Mouse (Mus musculus): ENCODE measurements around the gene Dhx30. TPM values are rescaled to one million over a fixed set of nuclear protein-coding genes. Genes with fewer than 3 reads are reported as not detected.

Dhx30 gene
- polyA plus RNA-seq, 1 experiment from 2014 or later: 144 TPM

- no peak overlapping the region for H3K4me3 ChIP-seq (ENCODE audit: low read length)
- H3K9ac ChIP-seq (replicated peaks; ENCODE audit: low read length): no peak overlapping the region
- no peak overlapping the region for H3K27ac ChIP-seq (ENCODE audit: low read length)
- no peaks in the 10 kb centered on the region for H3K36me3 ChIP-seq (ENCODE audit: insufficient read depth, low read length)
- no peaks in the 10 kb centered on the region for H3K27me3 ChIP-seq (ENCODE audit: insufficient read depth, low read length)
- no peak for ATAC-seq (ENCODE audit: low FRiP score, low TSS enrichment)
- H3K4me1 ChIP-seq (ENCODE audit: insufficient read depth, low read length): peaks cover 12% of the 10 kb centered on the region
- no peaks in the 10 kb centered on the region for H3K9me3 ChIP-seq (ENCODE audit: low read length)
- 45% methylated on average over 8 of the region's 8 CpGs for WGBS
- H3K4me2 ChIP-seq (replicated peaks; ENCODE audit: low read depth, low read length): no peak overlapping the region
Measured at GRCm38 (mm10) chr9:110053305-110054079, 64.1 kb downstream of the Dhx30 start.

- no peak overlapping the region for H3K4me3 ChIP-seq (ENCODE audit: low read length)
- H3K27ac ChIP-seq (ENCODE audit: low read length): no peak overlapping the region
- H3K4me2 ChIP-seq (replicated peaks; ENCODE audit: low read depth, low read length): no peak overlapping the region
- H3K27me3 ChIP-seq (ENCODE audit: insufficient read depth, low read length): no peaks in the 10 kb centered on the region
- peaks cover 12% of the 10 kb centered on the region for H3K4me1 ChIP-seq (ENCODE audit: insufficient read depth, low read length)
- no peak overlapping the region for H3K9ac ChIP-seq (replicated peaks; ENCODE audit: low read length)
- ATAC-seq (ENCODE audit: low FRiP score, low TSS enrichment): no peak
- 86% methylated on average over 4 of the region's 4 CpGs for WGBS
- H3K36me3 ChIP-seq (ENCODE audit: insufficient read depth, low read length): no peaks in the 10 kb centered on the region
- no peaks in the 10 kb centered on the region for H3K9me3 ChIP-seq (ENCODE audit: low read length)
Measured at GRCm38 (mm10) chr9:110052951-110053304, 64.7 kb downstream of the Dhx30 start.

DNA sequence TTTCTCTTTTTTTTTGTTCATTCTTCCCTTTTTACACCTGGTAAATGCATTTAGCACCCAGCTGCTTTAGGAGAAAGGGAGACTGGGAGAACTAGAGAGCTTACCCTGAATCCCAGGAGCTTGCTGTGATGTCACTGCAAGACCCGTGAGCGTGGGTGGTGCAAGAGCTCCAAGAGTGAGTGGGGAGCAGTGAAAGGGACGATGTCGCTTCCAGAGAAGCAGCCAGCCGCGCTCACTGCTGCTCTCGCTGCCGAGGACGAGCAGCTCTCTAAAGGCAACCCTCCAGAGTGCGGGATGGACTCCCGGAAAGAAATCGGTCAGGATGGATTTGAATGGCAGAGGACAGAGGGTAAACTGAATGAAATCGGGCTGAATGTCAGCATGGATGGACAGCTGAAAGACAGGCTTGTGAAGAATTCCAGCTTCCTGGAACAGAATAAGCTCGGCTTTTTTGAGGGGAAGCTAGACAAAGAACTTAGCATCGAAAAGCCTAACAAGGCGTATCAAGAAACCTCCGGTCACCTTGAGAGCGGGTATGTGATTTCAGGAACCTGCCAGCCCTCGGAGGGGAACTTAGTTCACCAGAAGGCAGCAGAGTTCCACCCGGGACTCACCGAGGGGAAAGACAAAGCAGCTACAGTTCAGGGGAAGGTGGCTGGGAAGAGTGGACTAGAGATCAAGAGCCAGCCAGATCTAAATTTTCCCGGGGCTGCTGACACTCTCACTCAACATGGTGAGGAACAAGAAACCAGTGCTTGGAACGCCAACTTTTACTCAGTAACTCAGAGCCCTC is 65.6 kb downstream of the Dhx30 start:
- H3K27ac ChIP-seq (ENCODE audit: low read length): 0 out of 2 replicates have a peak overlapping the region, but pooled peaks have one; percentile 39

DNA sequence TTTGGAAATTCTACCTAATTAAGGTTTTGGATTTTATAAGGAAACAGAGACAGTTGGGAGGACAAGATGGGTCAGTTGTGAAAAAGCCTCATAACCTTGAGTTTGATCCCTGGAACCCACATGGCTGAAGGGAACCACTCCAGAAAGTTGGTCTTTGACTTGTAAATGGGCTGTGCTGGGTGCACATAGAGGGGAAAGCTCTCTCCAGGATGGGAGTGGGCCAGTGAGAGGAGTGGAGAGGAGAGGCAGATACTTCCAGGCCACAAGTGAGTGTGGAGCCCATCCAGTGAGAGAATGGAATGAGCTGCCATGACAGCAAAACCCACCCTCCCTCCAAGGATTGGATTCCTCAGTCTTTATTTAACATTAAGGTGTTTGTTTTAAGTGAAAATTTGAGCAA is 66.4 kb downstream of the Dhx30 start:
- H3K9ac ChIP-seq (replicated peaks; ENCODE audit: low read length): no peak overlapping the region
- no peak overlapping the region for H3K4me2 ChIP-seq (replicated peaks; ENCODE audit: low read depth, low read length)
- no peaks in the 10 kb centered on the region for H3K9me3 ChIP-seq (ENCODE audit: low read length)
- H3K36me3 ChIP-seq (ENCODE audit: insufficient read depth, low read length): no peaks in the 10 kb centered on the region
- H3K27me3 ChIP-seq (ENCODE audit: insufficient read depth, low read length): no peaks in the 10 kb centered on the region
- no peak overlapping the region for H3K4me3 ChIP-seq (ENCODE audit: low read length)
- no peak overlapping the region for H3K27ac ChIP-seq (ENCODE audit: low read length)
- no peak for ATAC-seq (ENCODE audit: low FRiP score, low TSS enrichment)
- H3K4me1 ChIP-seq (ENCODE audit: insufficient read depth, low read length): peaks cover 12% of the 10 kb centered on the region

More for the DNA sequence above, 65.6 kb downstream of the Dhx30 start:
- Histone ChIP-seq H3K4me3 (ENCODE audit: low read length) (no peak overlapping the region), H3K9me3 (ENCODE audit: low read length) (no peaks in the 10 kb centered on the region), H3K4me2 (replicated peaks; ENCODE audit: low read depth, low read length) (peak overlapping the region; percentile 28; the same call in 1 of the 2 replicates), H3K27me3 (ENCODE audit: insufficient read depth, low read length) (no peaks in the 10 kb centered on the region), H3K4me1 (ENCODE audit: insufficient read depth, low read length) (peaks cover 12% of the 10 kb centered on the region), H3K9ac (replicated peaks; ENCODE audit: low read length) (no peak overlapping the region; the same call in 1 of the 2 replicates), H3K36me3 (ENCODE audit: insufficient read depth, low read length) (no peaks in the 10 kb centered on the region)
- 54% methylated on average over 23 of the region's 23 CpGs for WGBS
- ATAC-seq (ENCODE audit: low FRiP score, low TSS enrichment): no peak; the same call in 1 of the 2 replicates

GRCm38 (mm10) chr9:110047857-110048256 is 69.8 kb downstream of the Dhx30 start:
- no peak overlapping the region for H3K4me3 ChIP-seq (ENCODE audit: low read length)
- no peaks in the 10 kb centered on the region for H3K9me3 ChIP-seq (ENCODE audit: low read length)
- H3K4me1 ChIP-seq (ENCODE audit: insufficient read depth, low read length): peaks cover 9% of the 10 kb centered on the region
- no peaks in the 10 kb centered on the region for H3K27me3 ChIP-seq (ENCODE audit: insufficient read depth, low read length)
- 38% methylated on average over 3 of the region's 3 CpGs for WGBS
- no peak for ATAC-seq (ENCODE audit: low FRiP score, low TSS enrichment)
- 0 out of 2 replicates have a peak, but pooled peaks cover 5% of the 10 kb centered on the region for H3K36me3 ChIP-seq (ENCODE audit: insufficient read depth, low read length)
- H3K27ac ChIP-seq (ENCODE audit: low read length): no peak overlapping the region
- H3K9ac ChIP-seq (replicated peaks; ENCODE audit: low read length): no peak overlapping the region
- H3K4me2 ChIP-seq (replicated peaks; ENCODE audit: low read depth, low read length): no peak overlapping the region

DNA sequence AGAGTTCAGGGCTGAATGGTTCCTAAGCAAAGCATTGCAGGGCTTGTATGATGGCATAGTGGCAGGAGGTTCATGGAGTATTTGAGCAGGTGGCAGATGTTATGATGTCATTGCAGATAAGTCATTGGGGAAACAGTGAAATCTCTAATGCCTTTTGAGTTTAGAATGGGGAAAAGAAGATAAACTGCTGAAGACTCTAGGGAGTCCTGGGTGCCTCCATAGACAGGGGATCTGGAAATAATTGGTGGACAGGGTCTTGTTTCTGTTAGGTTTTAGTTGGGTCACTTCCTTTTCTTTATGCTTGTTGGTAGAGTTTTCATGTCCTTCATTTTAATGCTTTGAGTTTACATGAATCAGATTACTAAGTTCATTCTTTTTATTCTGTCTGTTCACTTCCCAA is 70.4 kb downstream of the Dhx30 start:
- H3K4me2 ChIP-seq (replicated peaks; ENCODE audit: low read depth, low read length): no peak overlapping the region
- no peak overlapping the region for H3K9ac ChIP-seq (replicated peaks; ENCODE audit: low read length)
- no peak overlapping the region for H3K4me3 ChIP-seq (ENCODE audit: low read length)
- H3K27me3 ChIP-seq (ENCODE audit: insufficient read depth, low read length): no peaks in the 10 kb centered on the region
- no peaks in the 10 kb centered on the region for H3K9me3 ChIP-seq (ENCODE audit: low read length)
- H3K4me1 ChIP-seq (ENCODE audit: insufficient read depth, low read length): peaks cover 3% of the 10 kb centered on the region; the same call in 1 of the 2 replicates
- no peak for ATAC-seq (ENCODE audit: low FRiP score, low TSS enrichment)
- H3K36me3 ChIP-seq (ENCODE audit: insufficient read depth, low read length): 0 out of 2 replicates have a peak, but pooled peaks cover 6% of the 10 kb centered on the region
- H3K27ac ChIP-seq (ENCODE audit: low read length): no peak overlapping the region

DNA sequence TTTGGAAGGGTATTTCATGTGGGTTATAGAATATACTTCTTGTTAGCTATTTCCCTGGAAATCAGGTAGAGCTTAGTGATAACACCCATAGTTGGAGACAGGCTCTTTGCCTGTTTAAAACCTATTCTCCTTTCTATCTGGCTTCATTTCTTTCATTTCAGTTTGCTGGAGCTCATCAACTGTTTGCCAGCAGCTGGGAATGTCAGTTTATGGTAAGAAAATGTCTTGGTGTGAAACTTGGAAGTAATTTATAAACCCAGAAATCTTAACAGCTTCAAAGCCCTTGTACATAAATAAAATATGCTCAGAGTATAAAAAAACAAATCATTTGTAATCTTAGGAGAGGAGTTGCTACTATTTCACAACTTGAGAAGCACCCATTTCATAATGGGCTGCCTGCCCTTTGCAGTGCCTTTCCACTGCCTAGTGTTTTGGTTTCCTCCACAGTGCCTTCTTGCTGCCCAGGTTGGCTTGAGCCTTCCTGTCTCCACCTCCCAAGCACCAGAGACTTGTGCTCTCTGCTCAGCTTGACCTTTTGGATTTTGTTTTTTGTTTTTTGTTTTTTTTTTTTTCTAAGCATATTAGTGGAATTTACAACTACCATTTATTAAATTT is 71.8 kb downstream of the Dhx30 start:
- no peak overlapping the region for H3K4me3 ChIP-seq (ENCODE audit: low read length)
- H3K4me1 ChIP-seq (ENCODE audit: insufficient read depth, low read length): no peaks in the 10 kb centered on the region
- H3K9ac ChIP-seq (replicated peaks; ENCODE audit: low read length): no peak overlapping the region
- 0 out of 2 replicates have a peak, but pooled peaks cover 6% of the 10 kb centered on the region for H3K36me3 ChIP-seq (ENCODE audit: insufficient read depth, low read length)
- H3K27ac ChIP-seq (ENCODE audit: low read length): no peak overlapping the region
- no peak overlapping the region for H3K4me2 ChIP-seq (replicated peaks; ENCODE audit: low read depth, low read length)
- H3K9me3 ChIP-seq (ENCODE audit: low read length): no peaks in the 10 kb centered on the region
- no peak for ATAC-seq (ENCODE audit: low FRiP score, low TSS enrichment)
- no peaks in the 10 kb centered on the region for H3K27me3 ChIP-seq (ENCODE audit: insufficient read depth, low read length)

DNA sequence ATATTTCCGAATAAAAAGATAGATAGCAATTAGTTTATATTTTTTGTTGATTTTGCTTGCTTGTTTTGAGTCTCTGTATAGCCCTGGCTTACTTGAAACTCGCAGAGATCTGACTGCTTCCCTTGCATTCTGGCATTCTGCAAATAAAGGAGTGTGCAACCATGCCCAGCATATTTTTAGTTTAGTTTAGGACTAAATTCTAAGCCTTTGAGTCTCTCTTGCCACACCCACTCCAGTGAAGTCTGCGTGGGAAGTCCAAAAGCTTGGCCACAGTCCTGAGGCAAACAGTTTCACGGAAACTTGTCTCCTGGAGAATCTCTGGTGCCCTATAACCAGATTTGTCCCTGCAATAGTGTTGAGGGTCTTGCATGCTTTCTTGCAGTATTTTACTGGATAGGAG is 73.3 kb downstream of the Dhx30 start:
- WGBS: 89% methylated on average over 4 of the region's 4 CpGs
- Histone ChIP-seq H3K9me3 (ENCODE audit: low read length) (no peaks in the 10 kb centered on the region), H3K4me1 (ENCODE audit: insufficient read depth, low read length) (no peaks in the 10 kb centered on the region), H3K9ac (replicated peaks; ENCODE audit: low read length) (no peak overlapping the region), H3K27ac (ENCODE audit: low read length) (no peak overlapping the region), H3K4me2 (replicated peaks; ENCODE audit: low read depth, low read length) (no peak overlapping the region), H3K4me3 (ENCODE audit: low read length) (no peak overlapping the region), H3K27me3 (ENCODE audit: insufficient read depth, low read length) (no peaks in the 10 kb centered on the region), H3K36me3 (ENCODE audit: insufficient read depth, low read length) (peaks cover 11% of the 10 kb centered on the region; the same call in 1 of the 2 replicates)
- ATAC-seq (ENCODE audit: low FRiP score, low TSS enrichment): no peak

GRCm38 (mm10) chr9:110038485-110038884 is 79.1 kb downstream of the Dhx30 start:
- Histone ChIP-seq H3K4me2 (replicated peaks; ENCODE audit: low read depth, low read length) (no peak overlapping the region), H3K36me3 (ENCODE audit: insufficient read depth, low read length) (peaks cover 42% of the 10 kb centered on the region), H3K4me3 (ENCODE audit: low read length) (no peak overlapping the region), H3K27ac (ENCODE audit: low read length) (no peak overlapping the region), H3K4me1 (ENCODE audit: insufficient read depth, low read length) (no peaks in the 10 kb centered on the region), H3K9ac (replicated peaks; ENCODE audit: low read length) (no peak overlapping the region), H3K9me3 (ENCODE audit: low read length) (no peaks in the 10 kb centered on the region), H3K27me3 (ENCODE audit: insufficient read depth, low read length) (no peaks in the 10 kb centered on the region)
- ATAC-seq (ENCODE audit: low FRiP score, low TSS enrichment): no peak
- WGBS: 97% methylated on average over 2 of the region's 2 CpGs
